Mouse (Mus musculus): Measurements from ENCODE around the gene Syn2. TPM values are rescaled to one million over a fixed set of nuclear protein-coding genes. Genes with fewer than 3 reads are reported as not detected.
A peak's percentile ranks its signal among the peaks of the same experiment; 100 is the strongest.

Syn2 gene
- polyA plus RNA-seq, 1 experiment from 2014 or later = 0.99 TPM

- Histone ChIP-seq H3K27me3 (ENCODE audit: control insufficient read depth, insufficient read depth, low read length) (no peaks in the 10 kb centered on the region), H3K9ac (ENCODE audit: low read length) (no peak overlapping the region), H3K9me3 (ENCODE audit: control insufficient read depth, low read length) (no peaks in the 10 kb centered on the region), H3K27ac (replicated peaks; ENCODE audit: low read depth, low read length) (no peak overlapping the region), H3K4me2 (ENCODE audit: low read depth, severe bottlenecking) (no peak overlapping the region), H3K36me3 (ENCODE audit: control insufficient read depth, insufficient read depth, low read length) (no peaks in the 10 kb centered on the region), H3K4me3 (ENCODE audit: low read depth, low read length) (no peak overlapping the region), H3K4me1 (ENCODE audit: control insufficient read depth, insufficient read depth, low read length) (no peaks in the 10 kb centered on the region)
- WGBS = 79% methylated on average over 3 of the region's 3 CpGs
- no peak for ATAC-seq (ENCODE audit: insufficient number of reproducible peaks, low FRiP score, low TSS enrichment, low read depth)
- no peak for DNase-seq (ENCODE audit: low spot score)
Measured at GRCm38 (mm10) chr6:115241939-115242338, 107.2 kb downstream of the Syn2 start.

DNA sequence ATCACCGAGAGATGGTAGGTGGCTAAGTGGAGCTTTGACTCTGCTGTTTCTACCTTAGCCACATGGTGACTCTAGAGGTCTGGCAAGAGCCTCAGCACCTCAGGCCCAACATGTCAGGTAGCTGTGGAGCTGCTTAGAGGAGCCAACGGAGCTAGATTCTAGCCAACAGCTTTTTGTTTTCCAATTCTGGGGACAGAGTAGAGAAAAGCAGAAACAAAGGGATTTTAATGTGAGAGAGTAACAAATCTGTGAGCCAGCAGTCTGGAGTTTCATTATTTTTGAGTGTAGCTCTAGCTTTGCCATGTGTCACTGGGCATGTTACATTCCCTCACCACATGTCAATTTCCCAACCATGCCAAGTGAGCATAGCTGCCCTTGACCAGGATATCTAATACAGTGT lies 109.5 kb downstream of the Syn2 start:
- H3K4me2 ChIP-seq (ENCODE audit: low read depth, severe bottlenecking) = no peak overlapping the region
- no peak overlapping the region for H3K27ac ChIP-seq (replicated peaks; ENCODE audit: low read depth, low read length)
- DNase-seq (ENCODE audit: low spot score) (no peak), ATAC-seq (ENCODE audit: insufficient number of reproducible peaks, low FRiP score, low TSS enrichment, low read depth) (no peak)
- no peaks in the 10 kb centered on the region for H3K36me3 ChIP-seq (ENCODE audit: control insufficient read depth, insufficient read depth, low read length)
- H3K27me3 ChIP-seq (ENCODE audit: control insufficient read depth, insufficient read depth, low read length) = no peaks in the 10 kb centered on the region
- H3K9ac ChIP-seq (ENCODE audit: low read length) = no peak overlapping the region
- 77% methylated on average over 2 of the region's 2 CpGs for WGBS
- H3K9me3 ChIP-seq (ENCODE audit: control insufficient read depth, low read length) = no peaks in the 10 kb centered on the region
- no peak overlapping the region for H3K4me3 ChIP-seq (ENCODE audit: low read depth, low read length)
- no peaks in the 10 kb centered on the region for H3K4me1 ChIP-seq (ENCODE audit: control insufficient read depth, insufficient read depth, low read length)

- H3K36me3 ChIP-seq (ENCODE audit: control insufficient read depth, insufficient read depth, low read length) = no peaks in the 10 kb centered on the region
- H3K4me1 ChIP-seq (ENCODE audit: control insufficient read depth, insufficient read depth, low read length) = no peaks in the 10 kb centered on the region
- no peak overlapping the region for H3K9ac ChIP-seq (ENCODE audit: low read length)
- WGBS = 92% methylated on average over 3 of the region's 3 CpGs
- H3K27ac ChIP-seq (replicated peaks; ENCODE audit: low read depth, low read length) = no peak overlapping the region
- no peak overlapping the region for H3K4me3 ChIP-seq (ENCODE audit: low read depth, low read length)
- no peak for DNase-seq (ENCODE audit: low spot score)
- no peaks in the 10 kb centered on the region for H3K27me3 ChIP-seq (ENCODE audit: control insufficient read depth, insufficient read depth, low read length)
- ATAC-seq (ENCODE audit: insufficient number of reproducible peaks, low FRiP score, low TSS enrichment, low read depth) = no peak
- no peaks in the 10 kb centered on the region for H3K9me3 ChIP-seq (ENCODE audit: control insufficient read depth, low read length)
- H3K4me2 ChIP-seq (ENCODE audit: low read depth, severe bottlenecking) = no peak overlapping the region
Measured at GRCm38 (mm10) chr6:115245500-115246058, 110.9 kb downstream of the Syn2 start.

- WGBS = 3% methylated on average over 13 of the region's 13 CpGs
- Histone ChIP-seq H3K27me3 (ENCODE audit: control insufficient read depth, insufficient read depth, low read length) (no peaks in the 10 kb centered on the region), H3K9ac (ENCODE audit: low read length) (no peak overlapping the region), H3K9me3 (ENCODE audit: control insufficient read depth, low read length) (no peaks in the 10 kb centered on the region), H3K4me3 (ENCODE audit: low read depth, low read length) (peak overlapping the region; percentile 14; the same call in 1 of the 2 replicates), H3K27ac (replicated peaks; ENCODE audit: low read depth, low read length) (no peak overlapping the region), H3K36me3 (ENCODE audit: control insufficient read depth, insufficient read depth, low read length) (no peaks in the 10 kb centered on the region), H3K4me2 (ENCODE audit: low read depth, severe bottlenecking) (peak overlapping the region; percentile 44), H3K4me1 (ENCODE audit: control insufficient read depth, insufficient read depth, low read length) (peaks cover 5% of the 10 kb centered on the region; the same call in 1 of the 2 replicates)
- DNase-seq (ENCODE audit: low spot score) (peak; percentile 27), ATAC-seq (ENCODE audit: insufficient number of reproducible peaks, low FRiP score, low TSS enrichment, low read depth) (peak; percentile 67; the same call in 1 of the 2 replicates)
Measured at GRCm38 (mm10) chr6:115251531-115251985, 116.9 kb downstream of the Syn2 start.

GRCm38 (mm10) chr6:115252099-115252873 lies 117.6 kb downstream of the Syn2 start, which contains the start of gene Timp4:
Timp4 (minus strand) TSS chr6:115252205.
- ATAC-seq (ENCODE audit: insufficient number of reproducible peaks, low FRiP score, low TSS enrichment, low read depth) = no peak
- Histone ChIP-seq H3K4me1 (ENCODE audit: control insufficient read depth, insufficient read depth, low read length) (peaks cover 5% of the 10 kb centered on the region; the same call in 1 of the 2 replicates), H3K27me3 (ENCODE audit: control insufficient read depth, insufficient read depth, low read length) (no peaks in the 10 kb centered on the region), H3K9ac (ENCODE audit: low read length) (no peak within 1 kb of the TSS), H3K4me2 (ENCODE audit: low read depth, severe bottlenecking) (peak within 1 kb of the TSS; percentile 44), H3K4me3 (ENCODE audit: low read depth, low read length) (peak within 1 kb of the TSS; percentile 14; the same call in 1 of the 2 replicates), H3K27ac (replicated peaks; ENCODE audit: low read depth, low read length) (no peak within 1 kb of the TSS), H3K36me3 (ENCODE audit: control insufficient read depth, insufficient read depth, low read length) (no peaks in the 10 kb centered on the region), H3K9me3 (ENCODE audit: control insufficient read depth, low read length) (no peaks in the 10 kb centered on the region)
- no peak for DNase-seq (ENCODE audit: low spot score)
- 29% methylated on average over 9 of the region's 10 CpGs for WGBS

- ATAC-seq (ENCODE audit: insufficient number of reproducible peaks, low FRiP score, low TSS enrichment, low read depth) = no peak
- Histone ChIP-seq H3K27ac (replicated peaks; ENCODE audit: low read depth, low read length) (no peak overlapping the region), H3K9me3 (ENCODE audit: control insufficient read depth, low read length) (no peaks in the 10 kb centered on the region), H3K27me3 (ENCODE audit: control insufficient read depth, insufficient read depth, low read length) (no peaks in the 10 kb centered on the region), H3K36me3 (ENCODE audit: control insufficient read depth, insufficient read depth, low read length) (no peaks in the 10 kb centered on the region), H3K4me2 (ENCODE audit: low read depth, severe bottlenecking) (no peak overlapping the region), H3K4me1 (ENCODE audit: control insufficient read depth, insufficient read depth, low read length) (peaks cover 5% of the 10 kb centered on the region; the same call in 1 of the 2 replicates), H3K9ac (ENCODE audit: low read length) (no peak overlapping the region), H3K4me3 (ENCODE audit: low read depth, low read length) (no peak overlapping the region)
- no peak for DNase-seq (ENCODE audit: low spot score)
- 87% methylated on average over 3 of the region's 3 CpGs for WGBS
Measured at GRCm38 (mm10) chr6:115255171-115255570, 120.5 kb downstream of the Syn2 start.

GRCm38 (mm10) chr6:115260507-115260906 lies 125.8 kb downstream of the Syn2 start:
- Histone ChIP-seq H3K9me3 (ENCODE audit: control insufficient read depth, low read length) (no peaks in the 10 kb centered on the region), H3K4me2 (ENCODE audit: low read depth, severe bottlenecking) (no peak overlapping the region), H3K9ac (ENCODE audit: low read length) (no peak overlapping the region), H3K27me3 (ENCODE audit: control insufficient read depth, insufficient read depth, low read length) (no peaks in the 10 kb centered on the region), H3K4me3 (ENCODE audit: low read depth, low read length) (no peak overlapping the region), H3K27ac (replicated peaks; ENCODE audit: low read depth, low read length) (no peak overlapping the region), H3K36me3 (ENCODE audit: control insufficient read depth, insufficient read depth, low read length) (no peaks in the 10 kb centered on the region), H3K4me1 (ENCODE audit: control insufficient read depth, insufficient read depth, low read length) (no peaks in the 10 kb centered on the region)
- DNase-seq (ENCODE audit: low spot score) (no peak), ATAC-seq (ENCODE audit: insufficient number of reproducible peaks, low FRiP score, low TSS enrichment, low read depth) (no peak)
- 90% methylated on average over 3 of the region's 3 CpGs for WGBS

GRCm38 (mm10) chr6:115266791-115267190 lies 132.1 kb downstream of the Syn2 start:
- no peaks in the 10 kb centered on the region for H3K9me3 ChIP-seq (ENCODE audit: control insufficient read depth, low read length)
- H3K36me3 ChIP-seq (ENCODE audit: control insufficient read depth, insufficient read depth, low read length) = no peaks in the 10 kb centered on the region
- no peak overlapping the region for H3K9ac ChIP-seq (ENCODE audit: low read length)
- H3K4me3 ChIP-seq (ENCODE audit: low read depth, low read length) = no peak overlapping the region
- no peaks in the 10 kb centered on the region for H3K27me3 ChIP-seq (ENCODE audit: control insufficient read depth, insufficient read depth, low read length)
- H3K27ac ChIP-seq (replicated peaks; ENCODE audit: low read depth, low read length) = no peak overlapping the region
- ATAC-seq (ENCODE audit: insufficient number of reproducible peaks, low FRiP score, low TSS enrichment, low read depth) (no peak), DNase-seq (ENCODE audit: low spot score) (no peak)
- WGBS = 90% methylated on average over 5 of the region's 5 CpGs
- H3K4me2 ChIP-seq (ENCODE audit: low read depth, severe bottlenecking) = no peak overlapping the region
- no peaks in the 10 kb centered on the region for H3K4me1 ChIP-seq (ENCODE audit: control insufficient read depth, insufficient read depth, low read length)
